Mouse (Mus musculus): Measurements from ENCODE around the gene Lrrc8b.

- TF ChIP-seq CTCF (IDR thresholded peaks at IDR 0.05; ENCODE audit: low read depth, low read length) (no peak), GATA1 (IDR thresholded peaks at IDR 0.05; ENCODE audit: borderline replicate concordance, low read length) (no peak)
Measured at GRCm38 (mm10) chr5:105518626-105519095, 103.1 kb downstream of the Lrrc8b start.

Measured in G1E (cell line).